Mouse (Mus musculus) olfactory bulb, adult 2 months (tissue): ENCODE measurements around the gene Tgfbr3l. TPM values are rescaled to one million over a fixed set of nuclear protein-coding genes. Genes with fewer than 3 reads are reported as not detected.

Experiments
- H3K27ac ChIP-seq: fragments of 200-500 bp; 2 replicates; pipeline ENCODE4 v1.5.1; 2012; ENCODE audit warnings: low read depth, low read length; ENCODE audit not compliant: insufficient read depth
- H3K4me1 ChIP-seq: fragments of 200-500 bp; 2 replicates; pipeline ENCODE4 v1.6.1; 2012; ENCODE audit warnings: low read length; ENCODE audit not compliant: control insufficient read depth, insufficient read depth
- H3K4me3 ChIP-seq: fragments of 200-500 bp; 2 replicates; pipeline ENCODE4 v1.5.1; 2012; ENCODE audit warnings: mild to moderate bottlenecking, low read depth, low read length, moderate library complexity; ENCODE audit not compliant: insufficient read depth
- CTCF ChIP-seq: fragments of 200-500 bp; IDR thresholded peaks from 2 replicates; pipeline ENCODE4 v1.5.1; 2012; ENCODE audit warnings: low read depth, mild to moderate bottlenecking, low read length, moderate library complexity; ENCODE audit not compliant: insufficient read depth
- POLR2A ChIP-seq: fragments of 200-500 bp; IDR thresholded peaks from 2 replicates; pipeline ENCODE4 v1.6.1; 2012; ENCODE audit warnings: mild to moderate bottlenecking, low read depth, low read length, moderate library complexity; ENCODE audit not compliant: insufficient read depth
- WGBS: fragments of 180-500 bp; shearing (Covaris S2); methylation state at CpG from one replicate; pipeline ENCODE4 v1.1.7; 2018; 5-methylcytosine and 5-hydroxymethylcytosine counted together
- polyA plus RNA-seq: library from polyadenylated mRNA; stranded (reverse); fragments of >200 nt; gene quantifications from 2 replicates; pipeline ENCODE4 v1.2.4, GENCODE M21; 2012; ENCODE audit warnings: low replicate concordance; ENCODE audit not compliant: missing spikeins, insufficient read depth, insufficient read length

The Tgfbr3l gene
- polyA plus RNA-seq, 1 experiment, result not detected

- Histone ChIP-seq H3K27ac (no peak overlapping the region), H3K4me3 (0 out of 2 replicates have a peak overlapping the region, but pooled peaks have one; percentile 29), H3K4me1 (peaks cover 39% of the 10 kb centered on the region)
- TF ChIP-seq POLR2A (no peak), CTCF (no peak)
- WGBS, result 40% methylated on average over 33 of the region's 33 CpGs
These were observed 33.7 kb upstream of the Tgfbr3l start for GRCm38 (mm10) chr8:4214006-4214980.

DNA sequence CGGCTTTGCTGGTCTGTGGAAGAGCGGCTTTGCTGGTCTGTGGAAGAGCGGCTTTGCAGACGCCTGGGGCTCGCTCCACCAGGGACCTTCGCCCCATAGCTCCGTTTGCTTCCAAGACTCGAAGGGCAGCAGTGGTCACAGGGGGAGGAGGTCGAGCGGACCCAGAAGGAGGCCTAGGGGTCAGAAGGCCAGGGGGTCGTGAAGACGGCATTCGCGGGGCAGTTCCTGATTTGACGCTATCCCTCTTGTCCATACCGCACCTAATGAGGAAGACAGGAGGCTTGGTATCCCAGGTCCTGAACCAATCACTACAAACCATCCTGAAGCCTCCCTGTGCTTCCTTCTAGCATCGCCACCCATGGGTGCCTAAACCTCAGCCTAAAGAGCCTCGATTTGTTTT, 31.7 kb upstream of the Tgfbr3l start:
- H3K4me1 ChIP-seq, result peaks cover 35% of the 10 kb centered on the region
- TF ChIP-seq CTCF (no peak), POLR2A (no peak)
- WGBS, result 10% methylated on average over 18 of the region's 18 CpGs
- H3K27ac ChIP-seq, result no peak overlapping the region
- peak overlapping the region; percentile 84 for H3K4me3 ChIP-seq

DNA sequence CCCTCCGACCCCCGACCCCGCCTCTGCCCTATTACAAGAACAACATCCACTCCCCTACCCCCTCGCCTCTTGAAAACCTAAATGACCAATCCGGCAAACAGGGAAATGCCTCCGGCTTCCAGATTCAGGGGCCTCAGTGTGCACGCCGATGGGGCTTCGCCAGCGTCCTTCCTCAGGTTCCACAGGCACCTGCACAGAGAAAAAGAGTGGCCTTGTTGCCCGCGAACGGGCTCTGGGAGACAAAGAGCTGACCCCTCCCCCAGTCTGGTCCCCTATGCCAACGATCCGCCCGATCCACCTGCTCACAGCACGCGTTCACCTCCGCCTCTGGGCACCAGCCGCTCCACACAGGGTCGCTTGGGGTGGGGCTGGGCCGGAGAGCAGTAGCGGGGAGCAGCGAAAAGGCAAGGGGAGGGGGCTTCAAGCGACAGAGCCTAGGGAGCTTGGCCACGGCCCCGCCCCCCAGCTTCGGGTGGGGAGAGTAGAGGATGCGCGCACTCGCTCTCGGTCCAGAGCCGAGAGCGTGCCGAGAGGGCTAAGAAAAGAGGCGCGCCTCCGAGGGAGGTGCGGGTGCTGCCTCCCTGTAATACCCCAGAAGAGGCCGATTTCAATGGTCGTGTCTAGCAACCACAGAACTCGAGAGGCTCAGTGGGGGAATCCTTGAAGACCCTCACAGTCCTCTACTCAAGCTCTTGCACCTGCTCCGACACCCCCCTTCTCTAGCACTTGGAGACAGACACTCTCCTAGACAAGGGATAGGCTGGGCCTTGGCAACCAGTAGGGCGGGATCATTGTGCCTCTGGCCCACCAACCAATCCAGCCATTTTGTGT, 31.0 kb upstream of the Tgfbr3l start, which contains the start of gene Prr36:
Prr36 (minus strand) TSS at position 669 of the 831 bp plus-strand sequence.
- H3K4me1 ChIP-seq, result peaks cover 35% of the 10 kb centered on the region
- under 1% methylated on average over 44 of the region's 44 CpGs for WGBS
- H3K27ac ChIP-seq, result peak within 1 kb of the TSS; percentile 29; the same call in 1 of the 2 replicates
- TF ChIP-seq CTCF, result no peak
- peak; percentile 57; the same call in 1 of the 2 replicates for TF ChIP-seq POLR2A
- H3K4me3 ChIP-seq, result peak within 1 kb of the TSS; percentile 84

- WGBS, result 84% methylated on average over 3 of the region's 3 CpGs
- H3K4me1 ChIP-seq, result peaks cover 15% of the 10 kb centered on the region
- no peak overlapping the region for H3K4me3 ChIP-seq
- TF ChIP-seq POLR2A, result no peak
- TF ChIP-seq CTCF, result no peak
- H3K27ac ChIP-seq, result no peak overlapping the region
These were observed 28.4 kb upstream of the Tgfbr3l start for GRCm38 (mm10) chr8:4219617-4220016.

GRCm38 (mm10) chr8:4222059-4222458, 26.0 kb upstream of the Tgfbr3l start:
- Histone ChIP-seq H3K4me1 (peaks cover 10% of the 10 kb centered on the region; the same call in 1 of the 2 replicates), H3K27ac (no peak overlapping the region), H3K4me3 (no peak overlapping the region)
- TF ChIP-seq POLR2A (no peak), CTCF (no peak)

- 51% methylated on average over 4 of the region's 4 CpGs for WGBS
- no peak overlapping the region for H3K4me3 ChIP-seq
- TF ChIP-seq CTCF (no peak), POLR2A (no peak)
- H3K4me1 ChIP-seq, result peaks cover 12% of the 10 kb centered on the region; the same call in 1 of the 2 replicates
- H3K27ac ChIP-seq, result no peak overlapping the region
These were observed 21.7 kb upstream of the Tgfbr3l start for GRCm38 (mm10) chr8:4226323-4226722.

- Histone ChIP-seq H3K27ac (no peak within 1 kb of the TSS), H3K4me1 (peaks cover 12% of the 10 kb centered on the region; the same call in 1 of the 2 replicates), H3K4me3 (no peak within 1 kb of the TSS)
- TF ChIP-seq CTCF, result no peak
- no peak for TF ChIP-seq POLR2A
- 9% methylated on average over 33 of the region's 33 CpGs for WGBS
These were observed 21.2 kb upstream of the Tgfbr3l start, which contains the start of gene Lrrc8e for GRCm38 (mm10) chr8:4226739-4227347. Gene Lrrc8e (plus strand): TSS chr8:4226827.

- no peak overlapping the region for H3K4me3 ChIP-seq
- 94% methylated on average over 4 of the region's 4 CpGs for WGBS
- no peak overlapping the region for H3K27ac ChIP-seq
- TF ChIP-seq CTCF (no peak), POLR2A (no peak)
- H3K4me1 ChIP-seq, result peaks cover 12% of the 10 kb centered on the region; the same call in 1 of the 2 replicates
These were observed 20.1 kb upstream of the Tgfbr3l start for GRCm38 (mm10) chr8:4227919-4228318.
